ENCODE assay signal across 16 mouse cellular contexts in genomic region chr7:55189496-55189895, GRCm38 (mm10).
A peak's percentile ranks its signal among the peaks of the same experiment; 100 is the strongest.
DNase-seq lines count a peak whose midpoint lies in the region; ATAC-seq and TF ChIP-seq lines count a peak whose summit lies in the region.
"Had no signal": no experiment of that assay in that cellular context is flagged by ENCODE, and none has a peak within 500 bp of the region (broad histone marks: within the 10 kb centered on the region; RNA-seq: fewer than 3 reads in every experiment).

No protein-coding gene starts in this region.

- no peak overlapping the region for H3K4me3 ChIP-seq in layer of hippocampus, adult 2 months
- H3K4me3 ChIP-seq: embryonic facial prominence, embryonic 15.5 days; heart, embryonic 13.5 days; megakaryocyte, embryonic 14.5 days had no signal

- intact Hi-C loops in left cerebral cortex, postnatal 25 days (cut with DNase I), result loop anchor here (10.0 kb wide), 1 partner anchor 545 kb away; no protein-coding TSS in a partner anchor

- no peak for ATAC-seq in granulocyte monocyte progenitor cell, adult 5-6 weeks (replicated peaks; ENCODE audit: poor library complexity, severe bottlenecking)

- TF ChIP-seq CTCF in layer of hippocampus, adult 2 months (conservative IDR thresholded peaks at IDR 0.05), result no peak

- peak; percentile 43 to 59 for DNase-seq in cerebellum, postnatal 10 days
- DNase-seq in cerebellum, postnatal 36 days, result no peak
- peak; percentile 51 for DNase-seq in Muller cell, postnatal 12 days (ENCODE audit: inconsistent ontology term)
- DNase-seq in layer of hippocampus, adult 2 months (ENCODE audit: low spot score in 2 of 2), result peak; percentile 63 to 80
- DNase-seq in left cerebral cortex, postnatal 25 days (ENCODE audit: low spot score in 2 of 2), result peak; percentile 24 to 80
- DNase-seq in urinary bladder, postnatal 25 days (ENCODE audit: low spot score), result no peak
- DNase-seq in lung, postnatal 25 days (ENCODE audit: low spot score), result no peak
- DNase-seq: adrenal gland, postnatal 36 days; cerebellum, adult 2 months; gastrocnemius, postnatal 10 days; kidney, postnatal 10 days; lung, adult 2 months had no signal

- H3K27ac ChIP-seq in layer of hippocampus, adult 2 months, result 0 out of 2 replicates have a peak overlapping the region, but pooled peaks have one; percentile 33
- H3K27ac ChIP-seq: embryonic facial prominence, embryonic 15.5 days; heart, embryonic 13.5 days had no signal

Comparison
In these comparisons a context has a peak if more than half of its experiments do, and no peak if none do; other contexts are left out.
1. DNase-seq: peak in cerebellum, postnatal 10 days (2 of 2), Muller cell, postnatal 12 days (single experiment), layer of hippocampus, adult 2 months (2 of 2) and left cerebral cortex, postnatal 25 days (2 of 2); none in cerebellum, postnatal 36 days (0 of 2), urinary bladder, postnatal 25 days (single experiment) and lung, postnatal 25 days (single experiment).